Mouse (Mus musculus): ENCODE data around the gene Cd6. TPM values are rescaled to one million over a fixed set of nuclear protein-coding genes. Genes with fewer than 3 reads are reported as not detected.

Gene Cd6
- polyA plus RNA-seq, 1 experiment from 2014 or later, result not detected

DNA sequence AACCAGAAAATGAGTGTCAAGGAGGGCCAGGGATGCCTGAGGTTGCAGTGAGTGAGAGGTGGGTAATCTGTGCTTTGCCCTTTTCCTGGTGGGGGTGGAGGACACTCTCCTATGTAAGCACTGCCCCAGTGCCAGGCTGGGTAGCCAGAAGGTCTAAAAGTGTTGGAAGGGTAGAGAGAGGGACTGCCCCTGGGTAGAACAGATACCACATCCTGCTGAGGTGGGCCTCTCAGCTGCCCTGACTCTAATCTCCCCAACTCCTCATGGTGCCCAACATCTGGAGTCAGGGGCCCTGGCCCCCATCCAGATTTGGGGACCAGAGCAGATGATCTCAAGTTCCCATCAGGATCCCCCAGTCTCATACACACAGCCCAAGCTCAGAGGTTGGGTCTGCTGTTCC lies 72.7 kb downstream of the Cd6 start:
- Histone ChIP-seq H3K4me1 (0 out of 2 replicates have a peak, but pooled peaks cover 3% of the 10 kb centered on the region), H3K27ac (no peak overlapping the region), H3K9ac (no peak overlapping the region), H3K27me3 (replicated peaks) (no peaks in the 10 kb centered on the region; the same call in 1 of the 2 replicates), H3K4me2 (no peak overlapping the region), H3K9me3 (replicated peaks) (no peaks in the 10 kb centered on the region), H3K4me3 (no peak overlapping the region), H3K36me3 (no peaks in the 10 kb centered on the region)
- no peak for ATAC-seq

DNA sequence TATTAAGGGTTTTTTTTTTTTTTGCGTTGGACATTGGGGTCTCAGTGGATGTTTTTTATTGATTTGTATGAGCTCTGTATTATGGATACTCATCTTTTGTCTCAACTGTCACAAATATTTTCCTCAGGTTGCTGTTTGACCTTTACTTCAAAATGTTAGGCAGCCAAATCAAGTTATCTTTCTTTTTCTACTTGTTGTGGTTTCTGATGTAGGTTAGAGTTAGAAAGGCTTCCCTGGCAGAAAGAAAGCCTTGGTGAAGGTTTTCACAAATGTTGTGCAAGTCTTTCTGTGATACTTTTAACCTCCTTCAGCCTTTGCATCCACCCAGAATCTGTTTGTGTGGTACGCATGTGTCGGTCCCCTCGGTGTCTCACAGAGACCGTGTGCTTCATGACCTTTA lies 77.2 kb downstream of the Cd6 start:
- Histone ChIP-seq H3K4me1 (no peaks in the 10 kb centered on the region), H3K36me3 (no peaks in the 10 kb centered on the region), H3K9me3 (replicated peaks) (no peaks in the 10 kb centered on the region), H3K27ac (no peak overlapping the region), H3K9ac (no peak overlapping the region), H3K27me3 (replicated peaks) (no peaks in the 10 kb centered on the region; the same call in 1 of the 2 replicates), H3K4me2 (no peak overlapping the region), H3K4me3 (no peak overlapping the region)
- ATAC-seq, result no peak
- 88% methylated on average over 5 of the region's 5 CpGs for whole genome bisulfite sequencing (ENCODE audit: insufficient replicate concordance)

DNA sequence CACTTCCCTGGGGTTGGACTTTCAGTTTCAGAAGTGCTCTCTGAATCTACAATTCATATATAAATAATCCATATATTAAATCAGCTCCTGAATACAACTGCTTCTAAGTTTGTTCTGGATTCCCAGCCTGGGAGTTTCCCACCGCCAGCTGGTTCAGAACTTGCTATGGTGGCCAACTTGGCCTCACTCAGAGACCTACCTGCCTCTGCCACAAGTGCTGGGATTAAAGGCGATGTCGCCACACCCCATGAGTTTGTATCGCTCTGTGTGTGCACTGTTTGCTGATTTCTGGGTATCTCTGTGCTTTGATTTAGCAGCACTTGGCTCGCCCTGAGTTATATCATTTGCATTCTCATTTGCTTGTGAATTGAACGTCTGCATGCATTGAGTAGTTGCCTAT lies 77.8 kb downstream of the Cd6 start:
- H3K27me3 ChIP-seq (replicated peaks), result no peaks in the 10 kb centered on the region; the same call in 1 of the 2 replicates
- no peaks in the 10 kb centered on the region for H3K36me3 ChIP-seq
- H3K4me2 ChIP-seq, result no peak overlapping the region
- 69% methylated on average over 6 of the region's 6 CpGs for WGBS (ENCODE audit: insufficient replicate concordance)
- H3K27ac ChIP-seq, result no peak overlapping the region
- H3K4me3 ChIP-seq, result no peak overlapping the region
- no peaks in the 10 kb centered on the region for H3K4me1 ChIP-seq
- no peaks in the 10 kb centered on the region for H3K9me3 ChIP-seq (replicated peaks)
- no peak for ATAC-seq
- no peak overlapping the region for H3K9ac ChIP-seq

DNA sequence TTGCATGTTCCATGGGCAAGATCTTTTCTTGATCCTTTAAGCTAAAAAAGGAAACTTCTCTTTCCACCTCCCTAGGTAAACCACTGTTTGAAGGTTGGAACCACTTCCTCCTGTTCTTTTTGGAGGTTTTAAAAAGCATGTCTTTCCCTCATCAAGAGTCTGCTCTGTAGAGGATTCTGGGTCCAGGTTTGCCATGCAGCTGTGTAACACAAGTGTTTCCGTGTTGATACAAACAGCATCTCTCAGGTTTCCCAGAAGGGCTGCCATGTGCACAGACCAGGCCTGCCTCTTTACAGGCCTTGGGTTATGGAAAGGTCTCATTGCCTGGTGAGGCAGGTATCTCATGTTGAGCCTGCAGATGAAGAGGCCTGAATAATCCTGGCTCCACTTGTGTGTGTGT lies 78.3 kb downstream of the Cd6 start:
- ATAC-seq, result no peak
- no peaks in the 10 kb centered on the region for H3K9me3 ChIP-seq (replicated peaks)
- no peaks in the 10 kb centered on the region for H3K4me1 ChIP-seq
- H3K27ac ChIP-seq, result no peak overlapping the region
- no peak overlapping the region for H3K4me3 ChIP-seq
- no peaks in the 10 kb centered on the region for H3K36me3 ChIP-seq
- no peaks in the 10 kb centered on the region; the same call in 1 of the 2 replicates for H3K27me3 ChIP-seq (replicated peaks)
- WGBS (ENCODE audit: insufficient replicate concordance), result 63% methylated on average over 1 of the region's 1 CpGs
- no peak overlapping the region for H3K4me2 ChIP-seq
- no peak overlapping the region for H3K9ac ChIP-seq

DNA sequence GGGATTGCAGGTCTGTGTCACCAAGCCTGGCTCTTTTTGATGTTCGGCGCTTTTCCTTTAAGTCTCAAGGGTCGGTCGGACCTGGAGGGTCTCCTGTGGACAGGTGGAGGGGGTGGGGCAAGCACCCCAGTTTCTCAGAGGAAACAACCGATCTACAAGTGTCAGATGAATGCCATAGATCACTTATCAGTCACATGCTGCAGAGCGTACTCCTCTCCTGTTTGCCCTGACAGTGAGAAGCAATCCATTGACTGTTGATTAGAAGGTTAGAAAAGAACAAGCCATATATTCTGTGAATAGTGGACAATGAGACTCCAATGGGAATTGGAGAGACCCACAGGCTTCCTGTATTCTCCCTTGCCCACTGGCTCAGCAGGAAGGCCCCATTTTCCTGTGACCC lies 79.7 kb downstream of the Cd6 start:
- Histone ChIP-seq H3K27me3 (replicated peaks) (no peaks in the 10 kb centered on the region; the same call in 1 of the 2 replicates), H3K4me3 (no peak overlapping the region), H3K4me2 (no peak overlapping the region), H3K27ac (no peak overlapping the region), H3K9me3 (replicated peaks) (no peaks in the 10 kb centered on the region), H3K4me1 (no peaks in the 10 kb centered on the region), H3K36me3 (no peaks in the 10 kb centered on the region), H3K9ac (no peak overlapping the region)
- no peak for ATAC-seq
- WGBS (ENCODE audit: insufficient replicate concordance), result 60% methylated on average over 6 of the region's 6 CpGs

DNA sequence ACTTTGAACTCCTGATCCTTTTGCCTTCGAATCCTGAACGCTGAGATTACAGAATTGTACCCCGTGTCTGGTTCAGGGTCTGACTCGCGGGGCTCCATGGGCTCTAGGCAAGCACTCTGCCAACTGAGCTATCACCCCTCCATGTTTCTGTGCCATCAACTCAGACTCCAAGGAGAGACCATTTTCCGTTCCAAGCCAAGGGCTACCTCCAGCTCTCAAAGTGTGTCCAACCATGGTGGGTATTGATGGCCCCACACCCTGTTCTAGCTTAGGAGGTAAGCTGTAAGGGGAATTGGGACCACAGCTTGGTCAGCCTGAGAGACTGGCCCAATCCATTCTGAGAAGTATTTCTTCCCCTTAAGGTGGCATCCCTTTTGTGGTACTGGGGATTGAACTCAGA lies 80.6 kb downstream of the Cd6 start:
- ATAC-seq, result no peak
- no peaks in the 10 kb centered on the region for H3K4me1 ChIP-seq
- no peaks in the 10 kb centered on the region; the same call in 1 of the 2 replicates for H3K27me3 ChIP-seq (replicated peaks)
- no peaks in the 10 kb centered on the region for H3K9me3 ChIP-seq (replicated peaks)
- H3K27ac ChIP-seq, result no peak overlapping the region
- H3K4me2 ChIP-seq, result no peak overlapping the region
- no peak overlapping the region for H3K4me3 ChIP-seq
- no peaks in the 10 kb centered on the region for H3K36me3 ChIP-seq
- no peak overlapping the region for H3K9ac ChIP-seq
- 77% methylated on average over 6 of the region's 6 CpGs for WGBS (ENCODE audit: insufficient replicate concordance)

DNA sequence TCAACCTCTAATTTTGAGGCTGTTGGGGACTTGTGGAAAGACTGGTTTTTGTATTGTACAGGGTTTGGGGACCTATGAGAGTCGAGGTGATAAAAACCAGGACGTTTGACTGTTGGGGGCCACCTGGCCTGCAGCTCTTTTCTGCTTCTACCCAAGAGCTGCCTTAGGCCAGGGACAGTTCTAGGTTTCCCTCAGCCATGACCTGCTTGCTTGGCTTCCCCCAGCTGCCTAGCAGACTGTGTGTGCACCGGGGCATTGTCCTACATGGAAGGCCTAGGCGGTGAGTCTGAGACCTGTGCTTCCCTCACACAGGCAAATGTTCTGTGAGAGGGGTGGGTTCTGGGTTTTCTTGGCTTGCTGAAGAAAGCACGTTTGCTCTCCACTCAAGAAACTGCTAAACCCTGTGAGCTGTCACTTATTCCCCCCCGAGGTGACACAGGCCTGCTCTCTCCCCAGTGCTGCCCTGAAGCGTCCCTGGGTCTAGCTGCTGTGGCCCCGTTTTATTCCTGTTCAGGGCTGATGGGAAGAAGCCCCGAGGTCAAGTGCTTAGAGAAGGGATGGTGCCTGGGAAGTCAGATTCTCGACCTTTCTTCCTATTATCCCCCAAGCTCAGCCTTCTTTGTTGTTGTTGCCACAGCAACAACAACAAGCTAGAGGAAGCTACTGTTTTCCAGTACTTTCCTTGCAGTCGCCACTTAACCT lies 81.3 kb downstream of the Cd6 start:
- Histone ChIP-seq H3K9ac (no peak overlapping the region), H3K4me2 (no peak overlapping the region), H3K4me3 (no peak overlapping the region), H3K27ac (no peak overlapping the region), H3K27me3 (replicated peaks) (no peaks in the 10 kb centered on the region), H3K9me3 (replicated peaks) (no peaks in the 10 kb centered on the region), H3K4me1 (no peaks in the 10 kb centered on the region), H3K36me3 (no peaks in the 10 kb centered on the region)
- ATAC-seq, result no peak
- WGBS (ENCODE audit: insufficient replicate concordance), result 50% methylated on average over 11 of the region's 11 CpGs

DNA sequence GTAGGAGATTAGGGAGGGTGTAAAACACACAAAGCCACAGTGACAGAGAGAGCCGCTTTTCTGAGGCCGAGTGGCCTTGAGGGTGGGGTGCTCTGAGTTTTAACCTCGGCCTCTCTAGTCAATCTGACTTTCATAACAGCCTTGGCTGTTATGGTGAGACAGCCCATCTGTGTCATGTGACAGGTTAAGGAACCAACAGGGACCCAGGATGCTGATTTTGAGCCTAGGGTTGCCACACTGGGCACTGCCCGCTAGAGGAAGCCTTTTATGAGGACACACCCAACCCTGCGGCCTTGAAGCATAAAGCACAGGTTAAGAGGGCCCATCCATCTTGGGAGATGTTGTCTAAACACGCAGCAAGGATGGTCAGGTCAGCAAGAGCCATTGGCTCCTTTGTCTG lies 82.1 kb downstream of the Cd6 start:
- H3K9ac ChIP-seq, result no peak overlapping the region
- H3K27me3 ChIP-seq (replicated peaks), result no peaks in the 10 kb centered on the region
- H3K27ac ChIP-seq, result no peak overlapping the region
- 60% methylated on average over 6 of the region's 6 CpGs for WGBS (ENCODE audit: insufficient replicate concordance)
- H3K4me3 ChIP-seq, result no peak overlapping the region
- H3K4me1 ChIP-seq, result no peaks in the 10 kb centered on the region
- no peak overlapping the region for H3K4me2 ChIP-seq
- H3K36me3 ChIP-seq, result no peaks in the 10 kb centered on the region
- ATAC-seq, result no peak
- no peaks in the 10 kb centered on the region for H3K9me3 ChIP-seq (replicated peaks)

DNA sequence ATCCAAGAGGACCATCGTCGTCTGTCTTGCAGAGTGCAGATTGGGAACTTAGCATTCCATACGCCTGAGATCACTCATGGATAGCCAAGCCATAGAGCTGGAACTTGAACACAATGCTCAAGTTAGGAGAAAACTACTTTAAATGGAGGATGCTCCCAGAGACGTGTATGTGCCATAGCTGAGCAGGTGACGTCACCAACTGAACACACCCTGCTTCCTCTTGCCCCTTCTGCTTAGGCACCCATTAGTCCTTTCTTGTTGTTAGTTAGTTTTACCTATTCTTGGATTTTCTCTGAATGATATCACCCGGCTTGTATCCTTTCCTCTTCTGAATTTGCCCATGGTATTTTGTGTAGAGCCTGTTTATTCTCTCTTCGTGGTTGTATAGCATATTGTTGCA lies 82.7 kb downstream of the Cd6 start:
- no peaks in the 10 kb centered on the region for H3K9me3 ChIP-seq (replicated peaks)
- 69% methylated on average over 7 of the region's 7 CpGs for WGBS (ENCODE audit: insufficient replicate concordance)
- no peaks in the 10 kb centered on the region for H3K36me3 ChIP-seq

DNA sequence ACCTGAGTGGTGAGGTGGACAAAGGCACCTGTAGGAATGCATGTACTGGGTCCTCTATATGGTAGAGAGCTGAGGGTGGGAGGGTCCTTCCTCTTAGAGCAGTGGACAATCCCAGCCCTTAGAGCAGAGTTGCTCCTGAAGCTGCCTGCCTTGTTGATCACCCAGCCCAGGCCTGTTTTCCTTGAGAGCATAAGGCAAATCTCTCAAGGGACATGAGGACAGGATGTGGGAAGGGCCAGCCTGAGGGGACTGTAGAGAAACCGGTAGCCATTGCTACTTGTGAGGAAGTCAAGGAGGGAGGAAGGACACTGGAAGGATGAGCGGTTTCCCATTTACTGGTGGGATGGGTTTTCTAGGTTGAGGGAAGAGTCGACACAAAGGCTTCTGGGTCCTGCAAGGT lies 87.3 kb downstream of the Cd6 start:
- ATAC-seq, result no peak
- Histone ChIP-seq H3K36me3 (no peaks in the 10 kb centered on the region), H3K9ac (no peak overlapping the region), H3K4me1 (0 out of 2 replicates have a peak, but pooled peaks cover 7% of the 10 kb centered on the region), H3K27ac (no peak overlapping the region), H3K4me3 (no peak overlapping the region), H3K27me3 (replicated peaks) (no peaks in the 10 kb centered on the region), H3K9me3 (replicated peaks) (no peaks in the 10 kb centered on the region), H3K4me2 (no peak overlapping the region)
- 32% methylated on average over 3 of the region's 3 CpGs for WGBS (ENCODE audit: insufficient replicate concordance)

More for the DNA sequence above, 82.7 kb downstream of the Cd6 start:
- Histone ChIP-seq H3K27me3 (replicated peaks) (no peaks in the 10 kb centered on the region), H3K4me1 (no peaks in the 10 kb centered on the region), H3K4me2 (no peak overlapping the region), H3K9ac (no peak overlapping the region), H3K27ac (no peak overlapping the region), H3K4me3 (no peak overlapping the region)
- no peak for ATAC-seq

DNA sequence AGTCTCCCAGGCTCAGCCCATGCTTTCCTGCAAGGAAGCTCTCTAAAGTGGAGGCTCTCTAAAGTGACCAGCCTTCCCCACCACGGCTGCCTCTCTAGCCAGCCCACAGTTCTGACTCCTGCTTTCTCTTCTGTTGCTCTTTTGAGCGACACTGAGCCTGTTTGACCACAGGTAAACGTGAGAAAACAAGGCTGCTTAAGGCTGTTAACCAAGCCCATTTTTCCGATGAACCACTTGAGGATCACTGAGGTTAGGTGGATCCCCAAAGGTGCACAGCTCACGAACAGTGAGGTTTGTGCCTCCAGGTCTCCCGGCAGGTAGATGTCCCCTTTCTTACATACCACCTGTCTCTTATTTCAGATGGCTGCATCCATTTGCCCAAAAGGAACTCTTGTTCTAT lies 87.7 kb downstream of the Cd6 start:
- no peak for ATAC-seq
- Histone ChIP-seq H3K9ac (no peak overlapping the region), H3K27ac (no peak overlapping the region), H3K4me1 (0 out of 2 replicates have a peak, but pooled peaks cover 7% of the 10 kb centered on the region), H3K27me3 (replicated peaks) (no peaks in the 10 kb centered on the region), H3K4me3 (no peak overlapping the region), H3K36me3 (no peaks in the 10 kb centered on the region), H3K4me2 (no peak overlapping the region), H3K9me3 (replicated peaks) (no peaks in the 10 kb centered on the region)
- 54% methylated on average over 6 of the region's 6 CpGs for WGBS (ENCODE audit: insufficient replicate concordance)

DNA sequence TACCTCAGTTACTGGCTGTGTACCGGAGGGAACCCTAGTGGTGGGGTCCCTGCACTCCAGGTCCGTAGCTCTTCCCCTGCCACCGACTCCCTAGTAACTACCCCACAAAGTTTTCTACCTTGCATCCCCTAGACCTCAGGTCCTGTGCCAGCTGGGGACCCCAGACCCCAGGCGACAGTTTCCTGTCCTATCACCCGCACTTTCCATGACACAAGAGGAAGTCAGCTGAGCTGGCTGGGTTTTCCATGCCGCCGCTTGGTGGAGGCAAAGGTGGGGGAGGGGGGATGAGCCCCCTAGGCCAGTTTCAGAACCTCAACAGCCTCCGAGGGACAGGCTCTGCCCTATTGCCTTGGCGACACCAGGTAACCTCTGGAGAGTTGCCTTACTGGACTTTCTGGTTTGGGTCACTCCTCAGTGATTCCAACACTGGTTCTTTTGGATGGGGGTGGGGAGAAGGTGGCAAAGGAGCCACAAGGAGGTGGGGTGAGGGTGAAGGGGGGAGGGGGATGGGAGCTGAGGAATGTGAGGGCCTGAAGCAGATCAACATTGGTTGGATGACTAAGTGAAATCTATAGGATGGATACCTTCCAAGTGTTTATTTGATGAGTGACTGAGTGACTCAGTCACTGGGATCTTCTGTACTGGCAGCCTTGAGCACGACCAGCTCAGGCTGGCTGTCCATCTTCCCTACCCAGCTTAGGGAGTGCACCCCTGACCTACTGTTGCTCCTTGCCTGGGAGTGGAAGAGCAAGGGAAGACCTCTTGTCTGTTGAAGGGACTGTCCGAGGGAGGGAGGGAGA lies 89.0 kb downstream of the Cd6 start:
- WGBS (ENCODE audit: insufficient replicate concordance), result 15% methylated on average over 11 of the region's 11 CpGs
- ATAC-seq, result no peak
- Histone ChIP-seq H3K4me3 (no peak overlapping the region), H3K27me3 (replicated peaks) (no peaks in the 10 kb centered on the region), H3K9me3 (replicated peaks) (no peaks in the 10 kb centered on the region), H3K4me2 (no peak overlapping the region), H3K27ac (no peak overlapping the region), H3K36me3 (no peaks in the 10 kb centered on the region), H3K9ac (no peak overlapping the region), H3K4me1 (0 out of 2 replicates have a peak, but pooled peaks cover 7% of the 10 kb centered on the region)

Measured in liver, embryonic 12.5 days (tissue).